Mouse (Mus musculus) midbrain, embryonic 11.5 days (tissue): ENCODE measurements around the gene Sipa1l1. TPM values are rescaled to one million over a fixed set of nuclear protein-coding genes. Genes with fewer than 3 reads are reported as not detected.

Experiments used
- ATAC-seq: fragments of 200-750 bp; cut with Nextera tagmentation; 2 replicates; pipeline ENCODE4 v1.8.0; 2017; ENCODE audit warnings: moderate TSS enrichment, moderate library complexity; ENCODE audit not compliant: low FRiP score
- DNase-seq: peaks from one replicate; pipeline ENCODE4 v3.0.0; 2015; ENCODE audit warnings: low spot score; ENCODE audit errors: missing footprints
- H3K27ac ChIP-seq: fragments of 300-500 bp; sonication (generic); 2 replicates; pipeline ENCODE4 v1.5.1; 2014; ENCODE audit warnings: low read depth, low read length
- H3K27me3 ChIP-seq: fragments of 300-500 bp; sonication (generic); 2 replicates; pipeline ENCODE4 v1.6.1; 2014; ENCODE audit warnings: mild to moderate bottlenecking, low read length, moderate library complexity, mixed read lengths; ENCODE audit not compliant: control insufficient read depth, insufficient read depth
- H3K36me3 ChIP-seq: fragments of 300-500 bp; sonication (generic); 2 replicates; pipeline ENCODE4 v1.6.1; 2014; ENCODE audit warnings: mild to moderate bottlenecking, low read length, moderate library complexity, mixed read lengths; ENCODE audit not compliant: control insufficient read depth, insufficient read depth
- H3K4me1 ChIP-seq: fragments of 300-500 bp; sonication (generic); 2 replicates; pipeline ENCODE4 v1.6.1; 2014; ENCODE audit warnings: low read length; ENCODE audit not compliant: control insufficient read depth, insufficient read depth
- H3K4me2 ChIP-seq: fragments of 300-500 bp; sonication (generic); 2 replicates; pipeline ENCODE4 v1.6.1; 2014; ENCODE audit warnings: mild to moderate bottlenecking, moderate library complexity
- H3K4me3 ChIP-seq: fragments of 300-500 bp; sonication (generic); 2 replicates; pipeline ENCODE4 v1.5.1; 2014; ENCODE audit warnings: low read depth, low read length
- H3K9ac ChIP-seq: fragments of 300-500 bp; sonication (generic); 2 replicates; pipeline ENCODE4 v1.6.1; 2014; ENCODE audit warnings: low read length
- H3K9me3 ChIP-seq: fragments of 300-500 bp; sonication (generic); 2 replicates; pipeline ENCODE4 v1.6.1; 2016; ENCODE audit warnings: low read length; ENCODE audit not compliant: control insufficient read depth
- WGBS: fragments of 180-500 bp; shearing (Covaris S2); extraction: QIAGEN DNeasy Blood & Tissue Kit; methylation state at CpG from one replicate; pipeline ENCODE4 v1.1.7; 2014; 5-methylcytosine and 5-hydroxymethylcytosine counted together
- polyA plus RNA-seq: library from polyadenylated mRNA; unstranded; fragments of >200 nt; fragmentation: Nextera tagmentation; extraction: Ambion mirVana; gene quantifications from 2 replicates; pipeline ENCODE4 v1.2.1, GENCODE M21; 2014

Gene Sipa1l1
- polyA plus RNA-seq, 1 experiment from 2014 or later, result 24.1 TPM

- Histone ChIP-seq H3K9me3 (no peaks in the 10 kb centered on the region), H3K4me3 (no peak overlapping the region)
- 85% methylated on average over 8 of the region's 8 CpGs for WGBS
Measured at GRCm38 (mm10) chr12:82458017-82458416, 288.9 kb downstream of the Sipa1l1 start.

GRCm38 (mm10) chr12:82467234-82467633, 298.1 kb downstream of the Sipa1l1 start:
- no peak for DNase-seq
- Histone ChIP-seq H3K4me1 (no peaks in the 10 kb centered on the region), H3K4me2 (no peak overlapping the region), H3K27me3 (no peaks in the 10 kb centered on the region), H3K27ac (no peak overlapping the region), H3K36me3 (no peaks in the 10 kb centered on the region), H3K9me3 (no peaks in the 10 kb centered on the region), H3K4me3 (no peak overlapping the region), H3K9ac (no peak overlapping the region)
- WGBS, result 88% methylated on average over 5 of the region's 5 CpGs
- ATAC-seq, result no peak

More at GRCm38 (mm10) chr12:82458017-82458416, 288.9 kb downstream of the Sipa1l1 start:
- Histone ChIP-seq H3K9ac (no peak overlapping the region), H3K36me3 (no peaks in the 10 kb centered on the region), H3K4me2 (no peak overlapping the region), H3K27me3 (no peaks in the 10 kb centered on the region), H3K4me1 (no peaks in the 10 kb centered on the region), H3K27ac (no peak overlapping the region)
- DNase-seq (no peak), ATAC-seq (no peak)

DNA sequence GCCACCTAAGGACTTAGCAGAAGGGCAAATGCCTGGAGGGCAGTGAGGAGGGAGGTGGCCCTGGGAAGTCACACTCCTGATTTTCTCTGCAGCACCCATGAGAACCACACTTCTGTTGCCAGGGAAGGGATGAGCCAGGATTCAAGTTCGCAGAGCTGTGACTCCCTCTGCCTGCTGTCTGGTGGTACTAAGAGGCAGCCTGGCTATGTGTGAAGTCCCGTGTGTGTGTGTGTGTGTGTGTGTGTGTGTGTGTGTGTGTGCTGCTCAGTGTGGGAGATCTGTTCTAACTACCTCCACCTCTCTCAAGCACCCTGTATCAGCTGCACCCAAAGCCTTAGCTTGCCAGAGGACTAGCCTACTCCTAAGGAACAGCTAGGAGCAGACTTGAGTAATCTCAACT, 298.5 kb downstream of the Sipa1l1 start:
- Histone ChIP-seq H3K27ac (no peak overlapping the region), H3K9me3 (no peaks in the 10 kb centered on the region), H3K36me3 (no peaks in the 10 kb centered on the region), H3K4me1 (no peaks in the 10 kb centered on the region), H3K27me3 (no peaks in the 10 kb centered on the region), H3K4me2 (no peak overlapping the region), H3K4me3 (no peak overlapping the region), H3K9ac (no peak overlapping the region)
- DNase-seq (no peak), ATAC-seq (no peak)
- 55% methylated on average over 2 of the region's 2 CpGs for WGBS

GRCm38 (mm10) chr12:82468416-82468815, 299.3 kb downstream of the Sipa1l1 start:
- no peaks in the 10 kb centered on the region for H3K9me3 ChIP-seq
- H3K4me3 ChIP-seq, result no peak overlapping the region
- no peak for DNase-seq
- H3K4me2 ChIP-seq, result no peak overlapping the region
- no peak overlapping the region for H3K9ac ChIP-seq
- WGBS, result 81% methylated on average over 5 of the region's 5 CpGs
- ATAC-seq, result no peak
- no peaks in the 10 kb centered on the region for H3K4me1 ChIP-seq
- H3K27ac ChIP-seq, result no peak overlapping the region
- no peaks in the 10 kb centered on the region for H3K36me3 ChIP-seq
- H3K27me3 ChIP-seq, result no peaks in the 10 kb centered on the region

DNA sequence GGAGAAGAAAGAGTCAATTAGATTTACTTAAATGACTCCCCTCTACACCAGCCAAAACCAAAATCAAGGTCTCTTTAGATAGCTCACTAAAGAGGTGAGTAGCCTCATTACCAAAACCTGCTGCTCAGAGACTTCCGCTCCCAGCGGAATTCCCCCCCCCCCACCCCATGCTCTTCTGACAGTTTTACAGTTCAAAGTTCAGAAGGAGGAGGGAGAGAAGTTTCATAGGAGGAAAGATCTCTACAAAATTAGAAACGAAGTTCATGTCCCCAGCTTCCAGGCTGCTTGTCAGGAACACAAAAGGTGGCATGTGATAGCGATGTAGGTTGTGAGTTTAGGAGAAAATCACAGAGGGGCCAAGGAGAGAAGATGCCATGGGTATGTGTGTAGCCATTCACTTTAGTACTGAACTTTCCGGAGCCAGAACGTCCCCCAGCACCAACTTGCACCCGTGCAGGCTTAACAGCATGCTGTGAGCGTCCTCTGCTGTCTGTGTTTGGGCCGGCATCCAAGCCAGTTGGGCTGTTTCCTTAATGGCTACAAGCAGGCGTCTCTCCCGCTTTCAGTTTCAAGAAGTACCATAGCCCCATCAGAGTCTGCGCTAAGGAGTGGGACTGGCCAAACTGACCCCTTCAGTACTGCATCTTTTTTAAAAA, 300.7 kb downstream of the Sipa1l1 start:
- WGBS, result 9% methylated on average over 12 of the region's 12 CpGs
- H3K36me3 ChIP-seq, result no peaks in the 10 kb centered on the region
- H3K27ac ChIP-seq, result no peak overlapping the region
- H3K9ac ChIP-seq, result peak overlapping the region; percentile 64
- no peaks in the 10 kb centered on the region for H3K27me3 ChIP-seq
- peak; percentile 95 for DNase-seq
- H3K4me2 ChIP-seq, result peak overlapping the region; percentile 70
- peak overlapping the region; percentile 41 for H3K4me3 ChIP-seq
- H3K4me1 ChIP-seq, result no peaks in the 10 kb centered on the region
- ATAC-seq, result peak; percentile 85
- no peaks in the 10 kb centered on the region for H3K9me3 ChIP-seq

DNA sequence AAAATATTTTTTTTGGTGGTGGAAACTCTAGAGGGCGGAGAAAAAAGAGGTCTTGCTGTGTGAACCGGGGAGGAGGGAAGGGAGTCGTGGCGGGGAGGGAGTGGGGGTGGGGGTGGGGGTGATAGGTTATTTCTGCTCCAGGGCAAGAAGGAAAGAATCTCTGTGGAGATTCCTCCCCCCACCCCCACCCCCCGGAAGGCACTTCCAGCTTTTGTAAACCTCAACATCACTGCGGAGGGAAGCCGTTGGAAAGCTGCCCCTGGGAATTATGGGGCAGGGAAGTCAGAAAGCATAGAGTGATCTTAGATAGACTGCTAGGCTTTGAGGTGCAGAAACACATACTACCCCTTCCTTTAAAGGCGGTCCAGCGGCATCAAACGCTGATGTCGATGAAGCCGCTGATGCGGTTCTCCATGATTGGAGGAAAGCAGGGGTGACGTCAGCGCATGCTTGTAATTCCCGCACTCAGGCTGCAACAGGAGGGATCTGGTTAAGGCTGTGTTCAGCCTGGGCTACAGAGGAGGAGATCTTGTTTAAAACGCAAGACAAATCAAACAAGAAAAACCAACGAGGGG, 301.3 kb downstream of the Sipa1l1 start:
- no peaks in the 10 kb centered on the region for H3K36me3 ChIP-seq
- WGBS, result 5% methylated on average over 18 of the region's 18 CpGs
- no peak overlapping the region for H3K27ac ChIP-seq
- H3K4me3 ChIP-seq, result peak overlapping the region; percentile 41
- ATAC-seq (peak; percentile 92), DNase-seq (peak; percentile 97)
- peak overlapping the region; percentile 70 for H3K4me2 ChIP-seq
- H3K4me1 ChIP-seq, result no peaks in the 10 kb centered on the region
- H3K9me3 ChIP-seq, result no peaks in the 10 kb centered on the region
- peak overlapping the region; percentile 64 for H3K9ac ChIP-seq
- H3K27me3 ChIP-seq, result no peaks in the 10 kb centered on the region

GRCm38 (mm10) chr12:82472796-82473195, 303.7 kb downstream of the Sipa1l1 start:
- Histone ChIP-seq H3K27me3 (no peaks in the 10 kb centered on the region), H3K9me3 (no peaks in the 10 kb centered on the region), H3K4me2 (no peak overlapping the region), H3K4me3 (no peak overlapping the region), H3K36me3 (no peaks in the 10 kb centered on the region), H3K27ac (no peak overlapping the region), H3K4me1 (peaks cover 2% of the 10 kb centered on the region; the same call in 1 of the 2 replicates), H3K9ac (no peak overlapping the region)
- WGBS, result 74% methylated on average over 3 of the region's 3 CpGs
- DNase-seq, result no peak
- no peak for ATAC-seq

- peaks cover 6% of the 10 kb centered on the region; the same call in 1 of the 2 replicates for H3K4me1 ChIP-seq
- H3K27ac ChIP-seq, result no peak overlapping the region
- no peak overlapping the region for H3K4me3 ChIP-seq
- DNase-seq, result no peak
- H3K4me2 ChIP-seq, result no peak overlapping the region
- no peaks in the 10 kb centered on the region for H3K9me3 ChIP-seq
- WGBS, result 63% methylated on average over 4 of the region's 4 CpGs
- no peaks in the 10 kb centered on the region for H3K36me3 ChIP-seq
- ATAC-seq, result no peak
- no peaks in the 10 kb centered on the region for H3K27me3 ChIP-seq
- H3K9ac ChIP-seq, result no peak overlapping the region
Measured at GRCm38 (mm10) chr12:82473238-82473637, 304.1 kb downstream of the Sipa1l1 start.

GRCm38 (mm10) chr12:82474409-82474808, 305.3 kb downstream of the Sipa1l1 start:
- no peak for ATAC-seq
- Histone ChIP-seq H3K9ac (no peak overlapping the region), H3K9me3 (no peaks in the 10 kb centered on the region), H3K4me1 (peaks cover 9% of the 10 kb centered on the region; the same call in 1 of the 2 replicates), H3K27me3 (no peaks in the 10 kb centered on the region), H3K27ac (no peak overlapping the region), H3K36me3 (no peaks in the 10 kb centered on the region), H3K4me2 (no peak overlapping the region), H3K4me3 (no peak overlapping the region)
- no peak for DNase-seq
- 80% methylated on average over 4 of the region's 4 CpGs for WGBS
